Mouse (Mus musculus) stomach, embryonic 15.5 days (tissue): Measurements from ENCODE around the gene Diaph2. TPM values are rescaled to one million over a fixed set of nuclear protein-coding genes. Genes with fewer than 3 reads are reported as not detected.
"Not testable (repeated sequence)": the region's sequence is repeated elsewhere in the genome, so short reads cannot be mapped to it uniquely, and the experiment has no call there.

Experiments used
- ATAC-seq: fragments of 200-750 bp; cut with Nextera tagmentation; 2 replicates; pipeline ENCODE4 v1.8.0; 2017; ENCODE audit warnings: low read depth, moderate number of reproducible peaks, moderate TSS enrichment; ENCODE audit not compliant: insufficient read depth, low FRiP score
- H3K27ac ChIP-seq: fragments of 300-500 bp; sonication (generic); 2 replicates; pipeline ENCODE4 v1.5.1; 2015; ENCODE audit warnings: mild to moderate bottlenecking, inconsistent platforms
- H3K27me3 ChIP-seq: fragments of 300-500 bp; sonication (generic); replicated peaks from 2 replicates; pipeline ENCODE4 v1.6.1; 2015; ENCODE audit warnings: inconsistent platforms
- H3K36me3 ChIP-seq: fragments of 300-500 bp; sonication (generic); 2 replicates; pipeline ENCODE4 v1.6.1; 2015; ENCODE audit warnings: inconsistent platforms
- H3K4me1 ChIP-seq: fragments of 300-500 bp; sonication (generic); 2 replicates; pipeline ENCODE4 v1.6.1; 2015; ENCODE audit warnings: inconsistent platforms
- H3K4me2 ChIP-seq: fragments of 300-500 bp; sonication (generic); 2 replicates; pipeline ENCODE4 v1.6.1; 2015; ENCODE audit warnings: mild to moderate bottlenecking, inconsistent platforms
- H3K4me3 ChIP-seq: fragments of 300-500 bp; sonication (generic); replicated peaks from 2 replicates; pipeline ENCODE4 v1.5.1; 2015; ENCODE audit warnings: inconsistent platforms
- H3K9ac ChIP-seq: fragments of 300-500 bp; sonication (generic); 2 replicates; pipeline ENCODE4 v1.6.1; 2015; ENCODE audit warnings: inconsistent platforms
- H3K9me3 ChIP-seq: fragments of 300-500 bp; sonication (generic); 2 replicates; pipeline ENCODE4 v1.6.1; 2016; ENCODE audit warnings: inconsistent platforms
- WGBS: fragments of 180-500 bp; shearing (Covaris S2); methylation state at CpG from one replicate; pipeline ENCODE4 v1.1.7; 2015; 5-methylcytosine and 5-hydroxymethylcytosine counted together
- polyA plus RNA-seq: library from polyadenylated mRNA; unstranded; fragments of >200 nt; fragmentation: Nextera tagmentation; extraction: Ambion mirVana; gene quantifications from 2 replicates; pipeline ENCODE4 v1.2.1, GENCODE M21; 2015

Gene Diaph2
- polyA plus RNA-seq, 1 experiment from 2014 or later = 6.4 TPM

- no peak overlapping the region for H3K4me3 ChIP-seq
- WGBS = 65% methylated on average over 7 of the region's 7 CpGs
- no peak overlapping the region for H3K4me2 ChIP-seq
- no peaks in the 10 kb centered on the region for H3K27me3 ChIP-seq
- no peak overlapping the region for H3K27ac ChIP-seq
- H3K9ac ChIP-seq = no peak overlapping the region
- H3K4me1 ChIP-seq = no peaks in the 10 kb centered on the region
- no peaks in the 10 kb centered on the region for H3K36me3 ChIP-seq
- no peak for ATAC-seq
- H3K9me3 ChIP-seq = no peaks in the 10 kb centered on the region
These were observed 601.9 kb downstream of the Diaph2 start for GRCm38 (mm10) chrX:130351480-130351879.

- Histone ChIP-seq H3K27me3 (no peaks in the 10 kb centered on the region), H3K27ac (no peak overlapping the region), H3K9ac (no peak overlapping the region), H3K36me3 (no peaks in the 10 kb centered on the region), H3K4me2 (no peak overlapping the region), H3K4me3 (no peak overlapping the region), H3K4me1 (no peaks in the 10 kb centered on the region), H3K9me3 (no peaks in the 10 kb centered on the region)
- WGBS = 68% methylated on average over 4 of the region's 4 CpGs
- ATAC-seq = no peak
These were observed 644.1 kb downstream of the Diaph2 start for GRCm38 (mm10) chrX:130393508-130394145.

- Histone ChIP-seq H3K4me1 (no peaks in the 10 kb centered on the region), H3K4me2 (no peak overlapping the region), H3K27me3 (no peaks in the 10 kb centered on the region), H3K27ac (no peak overlapping the region), H3K4me3 (no peak overlapping the region), H3K36me3 (no peaks in the 10 kb centered on the region), H3K9me3 (no peaks in the 10 kb centered on the region), H3K9ac (no peak overlapping the region)
- 45% methylated on average over 3 of the region's 3 CpGs for WGBS
- ATAC-seq = no peak
These were observed 653.7 kb downstream of the Diaph2 start for GRCm38 (mm10) chrX:130403214-130403613.

DNA sequence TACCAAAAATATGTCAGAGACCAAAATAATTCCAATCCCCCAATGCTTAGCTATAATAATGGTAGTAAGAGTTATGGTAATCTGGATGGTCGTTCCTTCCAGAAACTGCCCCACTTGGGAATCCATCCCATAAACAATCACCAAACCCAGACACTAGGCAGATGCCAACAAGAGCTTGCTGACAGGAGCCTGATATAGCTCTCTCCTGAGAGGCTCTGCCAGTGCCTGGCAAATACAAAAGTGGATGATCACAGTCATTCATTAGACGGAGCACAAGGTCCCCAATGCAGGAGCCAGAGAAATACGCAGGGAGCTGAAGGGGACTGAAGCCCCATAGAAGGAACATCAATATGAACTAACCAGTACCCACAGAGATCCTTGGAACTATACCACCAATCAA, 657.9 kb downstream of the Diaph2 start:
- H3K36me3 ChIP-seq, H3K4me3 ChIP-seq, H3K9me3 ChIP-seq, H3K27ac ChIP-seq, H3K4me2 ChIP-seq, H3K9ac ChIP-seq, H3K4me1 ChIP-seq, ATAC-seq, H3K27me3 ChIP-seq: not testable (repeated sequence)
- 86% methylated on average over 3 of the region's 3 CpGs for WGBS

- no peaks in the 10 kb centered on the region for H3K27me3 ChIP-seq
- WGBS = 94% methylated on average over 1 of the region's 1 CpGs
- H3K9ac ChIP-seq = no peak overlapping the region
- H3K27ac ChIP-seq = no peak overlapping the region
- no peaks in the 10 kb centered on the region for H3K9me3 ChIP-seq
- no peak overlapping the region for H3K4me3 ChIP-seq
- no peak for ATAC-seq
- no peaks in the 10 kb centered on the region for H3K4me1 ChIP-seq
- no peak overlapping the region for H3K4me2 ChIP-seq
- H3K36me3 ChIP-seq = no peaks in the 10 kb centered on the region
These were observed 659.4 kb downstream of the Diaph2 start for GRCm38 (mm10) chrX:130408985-130409384.

- no peaks in the 10 kb centered on the region for H3K9me3 ChIP-seq
- no peak overlapping the region for H3K4me3 ChIP-seq
- H3K4me2 ChIP-seq = no peak overlapping the region
- 77% methylated on average over 2 of the region's 2 CpGs for WGBS
- H3K36me3 ChIP-seq = no peaks in the 10 kb centered on the region
- H3K9ac ChIP-seq = no peak overlapping the region
- no peaks in the 10 kb centered on the region for H3K27me3 ChIP-seq
- H3K27ac ChIP-seq = no peak overlapping the region
- H3K4me1 ChIP-seq = no peaks in the 10 kb centered on the region
- no peak for ATAC-seq
These were observed 673.6 kb downstream of the Diaph2 start for GRCm38 (mm10) chrX:130423134-130423533.

GRCm38 (mm10) chrX:130451822-130452487, 702.4 kb downstream of the Diaph2 start:
- 66% methylated on average over 4 of the region's 4 CpGs for WGBS
- H3K27me3 ChIP-seq = no peaks in the 10 kb centered on the region
- no peaks in the 10 kb centered on the region for H3K36me3 ChIP-seq
- no peak overlapping the region for H3K9ac ChIP-seq
- H3K9me3 ChIP-seq = no peaks in the 10 kb centered on the region
- no peaks in the 10 kb centered on the region for H3K4me1 ChIP-seq
- H3K27ac ChIP-seq = no peak overlapping the region
- ATAC-seq = no peak
- H3K4me3 ChIP-seq = no peak overlapping the region
- H3K4me2 ChIP-seq = no peak overlapping the region

DNA sequence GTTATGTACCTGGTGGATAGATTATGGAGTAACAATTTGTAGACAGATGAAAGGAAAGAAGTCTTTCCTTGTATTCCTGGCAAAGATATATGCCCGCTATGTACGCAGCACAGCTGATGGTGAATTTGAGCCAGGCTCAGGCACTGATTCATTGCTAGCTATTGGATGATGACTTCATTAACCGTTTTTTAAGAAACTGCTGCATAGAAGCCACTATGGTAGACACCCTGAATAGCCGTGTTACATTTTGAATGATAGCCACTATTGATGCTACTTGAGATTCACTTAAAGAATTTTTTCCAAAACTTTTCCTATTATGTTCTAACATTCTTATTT, 702.9 kb downstream of the Diaph2 start:
- no peak overlapping the region for H3K4me2 ChIP-seq
- H3K4me3 ChIP-seq = no peak overlapping the region
- H3K4me1 ChIP-seq = no peaks in the 10 kb centered on the region
- 89% methylated on average over 4 of the region's 4 CpGs for WGBS
- no peak overlapping the region for H3K27ac ChIP-seq
- no peaks in the 10 kb centered on the region for H3K36me3 ChIP-seq
- H3K9me3 ChIP-seq = no peaks in the 10 kb centered on the region
- no peaks in the 10 kb centered on the region for H3K27me3 ChIP-seq
- ATAC-seq = no peak
- no peak overlapping the region for H3K9ac ChIP-seq

DNA sequence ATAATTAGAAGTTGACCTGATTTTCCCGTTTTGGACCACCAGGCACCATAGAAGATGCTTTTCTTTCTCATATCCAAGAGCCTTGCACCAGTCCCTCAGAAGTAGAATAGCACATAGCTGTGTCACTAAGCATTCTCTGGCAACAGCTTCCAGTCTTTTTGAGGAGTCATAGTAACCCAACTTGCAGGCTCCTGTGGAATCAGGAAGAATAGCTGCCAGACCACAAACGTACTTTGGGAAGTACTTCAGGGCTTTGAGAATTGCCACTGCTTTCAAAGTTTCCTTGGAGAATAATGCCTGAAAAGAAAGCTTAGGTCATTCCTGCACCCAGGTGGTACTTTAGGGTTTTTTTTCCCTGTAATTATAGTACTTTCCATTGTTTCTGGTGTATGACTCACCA, 723.6 kb downstream of the Diaph2 start:
- H3K36me3 ChIP-seq = no peaks in the 10 kb centered on the region
- ATAC-seq = no peak
- 52% methylated on average over 2 of the region's 2 CpGs for WGBS

DNA sequence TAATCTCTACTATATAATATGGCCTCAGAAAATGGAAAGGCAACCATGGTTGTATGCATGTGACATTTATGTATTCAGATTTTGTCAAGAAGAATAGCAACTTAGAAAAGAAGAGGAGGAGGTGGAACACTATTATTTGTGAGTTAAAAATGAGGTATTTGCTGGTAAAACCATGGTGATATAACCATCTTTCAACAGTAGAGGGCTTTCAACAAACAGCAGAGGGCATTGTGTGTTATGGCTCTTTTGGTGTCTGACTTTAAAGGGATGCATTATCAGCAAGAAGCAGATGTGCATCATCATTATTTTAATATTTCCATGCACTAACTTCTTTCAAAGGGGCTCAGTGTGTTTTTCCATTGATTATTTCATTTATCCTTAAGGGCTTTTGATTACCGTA, 731.3 kb downstream of the Diaph2 start:
- no peak overlapping the region for H3K4me2 ChIP-seq
- H3K9me3 ChIP-seq = no peaks in the 10 kb centered on the region
- no peaks in the 10 kb centered on the region for H3K36me3 ChIP-seq
- H3K27me3 ChIP-seq = no peaks in the 10 kb centered on the region
- H3K4me1 ChIP-seq = no peaks in the 10 kb centered on the region
- 96% methylated on average over 1 of the region's 1 CpGs for WGBS
- H3K4me3 ChIP-seq = no peak overlapping the region
- H3K9ac ChIP-seq = no peak overlapping the region
- H3K27ac ChIP-seq = no peak overlapping the region
- no peak for ATAC-seq

More for the DNA sequence above, 723.6 kb downstream of the Diaph2 start:
- H3K4me3 ChIP-seq = no peak overlapping the region
- H3K9ac ChIP-seq = no peak overlapping the region
- H3K4me2 ChIP-seq = no peak overlapping the region
- H3K4me1 ChIP-seq = no peaks in the 10 kb centered on the region
- no peaks in the 10 kb centered on the region for H3K9me3 ChIP-seq
- H3K27ac ChIP-seq = no peak overlapping the region
- H3K27me3 ChIP-seq = no peaks in the 10 kb centered on the region

GRCm38 (mm10) chrX:130502680-130503464, 753.3 kb downstream of the Diaph2 start:
- H3K27me3 ChIP-seq = no peaks in the 10 kb centered on the region
- H3K4me2 ChIP-seq = no peak overlapping the region
- H3K9me3 ChIP-seq = no peaks in the 10 kb centered on the region
- no peak for ATAC-seq
- 61% methylated on average over 12 of the region's 12 CpGs for WGBS
- no peaks in the 10 kb centered on the region for H3K36me3 ChIP-seq
- H3K27ac ChIP-seq = no peak overlapping the region
- H3K4me3 ChIP-seq = no peak overlapping the region
- no peaks in the 10 kb centered on the region for H3K4me1 ChIP-seq
- H3K9ac ChIP-seq = no peak overlapping the region

- Histone ChIP-seq H3K4me2 (no peak overlapping the region), H3K27ac (no peak overlapping the region), H3K4me1 (no peaks in the 10 kb centered on the region), H3K4me3 (no peak overlapping the region), H3K9ac (no peak overlapping the region), H3K36me3 (no peaks in the 10 kb centered on the region), H3K9me3 (no peaks in the 10 kb centered on the region), H3K27me3 (no peaks in the 10 kb centered on the region)
- no peak for ATAC-seq
- WGBS = 69% methylated on average over 3 of the region's 3 CpGs
These were observed 753.9 kb downstream of the Diaph2 start for GRCm38 (mm10) chrX:130503465-130503860.
